Mouse (Mus musculus) urinary bladder, adult 2 months (tissue): ENCODE measurements at regions not wholly inside any gene's neighbourhood (a gene's known extent, or its start where the extent isn't known, plus 50 kb on each side); places are given as distances from the start of the nearest gene placed in this dataset.

Source experiments
- DNase-seq: peaks from one replicate; pipeline ENCODE4 v3.0.0; 2022; ENCODE audit warnings: low spot score

GRCm38 (mm10) chr14:76297864-76298263 is 116.9 kb upstream of the Tsc22d1 start:
- DNase-seq, result no peak

- DNase-seq, result no peak
Observed at GRCm38 (mm10) chr14:76302322-76302991, 112.3 kb upstream of the Tsc22d1 start.

GRCm38 (mm10) chr14:76307603-76308002 is 107.2 kb upstream of the Tsc22d1 start:
- no peak for DNase-seq

GRCm38 (mm10) chr14:76308188-76308812 is 106.5 kb upstream of the Tsc22d1 start:
- no peak for DNase-seq

GRCm38 (mm10) chr14:76309606-76310005 is 105.2 kb upstream of the Tsc22d1 start:
- no peak for DNase-seq

- peak; percentile 25 for DNase-seq
Observed at GRCm38 (mm10) chr14:76310278-76310677, 104.5 kb upstream of the Tsc22d1 start.

- DNase-seq, result no peak
Observed at GRCm38 (mm10) chr14:76313424-76314190, 101.2 kb upstream of the Tsc22d1 start.

GRCm38 (mm10) chr14:76318438-76318837 is 96.3 kb upstream of the Tsc22d1 start:
- no peak for DNase-seq

- DNase-seq, result no peak
Observed at GRCm38 (mm10) chr14:76324246-76324645, 90.5 kb upstream of the Tsc22d1 start.

- no peak for DNase-seq
Observed at GRCm38 (mm10) chr14:76329983-76330382, 84.8 kb upstream of the Tsc22d1 start.

- no peak for DNase-seq
Observed at GRCm38 (mm10) chr14:76331497-76332335, 83.0 kb upstream of the Tsc22d1 start.

- DNase-seq, result no peak
Observed at GRCm38 (mm10) chr14:76332336-76332703, 82.4 kb upstream of the Tsc22d1 start.

GRCm38 (mm10) chr14:76340789-76341188 is 74.0 kb upstream of the Tsc22d1 start:
- no peak for DNase-seq

GRCm38 (mm10) chr14:76341226-76341625 is 73.5 kb upstream of the Tsc22d1 start:
- no peak for DNase-seq

GRCm38 (mm10) chr14:76351856-76352255 is 62.9 kb upstream of the Tsc22d1 start:
- DNase-seq, result no peak

- DNase-seq, result no peak
Observed at GRCm38 (mm10) chr14:76356161-76356560, 58.6 kb upstream of the Tsc22d1 start.

- no peak for DNase-seq
Observed at GRCm38 (mm10) chr14:76359837-76360410, 54.8 kb upstream of the Tsc22d1 start.

GRCm38 (mm10) chr14:76364034-76364433 is 50.7 kb upstream of the Tsc22d1 start:
- DNase-seq, result no peak
